Mouse (Mus musculus) liver, postnatal 0 days (tissue): Measurements from ENCODE around the gene Dnah9. TPM values are rescaled to one million over a fixed set of nuclear protein-coding genes. Genes with fewer than 3 reads are reported as not detected.

Experiments
- ATAC-seq: fragments of 200-750 bp; cut with Nextera tagmentation; 2 replicates; pipeline ENCODE4 v1.8.0; 2017; ENCODE audit warnings: mild to moderate bottlenecking, moderate library complexity
- DNase-seq: peaks from one replicate; pipeline ENCODE4 v3.0.0-alpha.2; 2016
- H3K27ac ChIP-seq: fragments of 300-500 bp; sonication (generic); 2 replicates; pipeline ENCODE4 v1.5.1; 2014; ENCODE audit warnings: antibody characterized with exemption, moderate library complexity, mild to moderate bottlenecking, low read depth
- H3K27me3 ChIP-seq: fragments of 300-500 bp; sonication (generic); 2 replicates; pipeline ENCODE4 v1.6.1; 2014; ENCODE audit warnings: low read length, control low read depth, mixed read lengths; ENCODE audit not compliant: insufficient read depth
- H3K36me3 ChIP-seq: fragments of 300-500 bp; sonication (generic); replicated peaks from 2 replicates; pipeline ENCODE4 v1.6.1; 2014; ENCODE audit warnings: mild to moderate bottlenecking, control low read depth, low read length, moderate library complexity, mixed read lengths; ENCODE audit not compliant: insufficient read depth
- H3K4me1 ChIP-seq: fragments of 300-500 bp; sonication (generic); 2 replicates; pipeline ENCODE4 v1.6.1; 2014; ENCODE audit warnings: antibody characterized with exemption, mild to moderate bottlenecking, control low read depth; ENCODE audit not compliant: insufficient read depth
- H3K4me2 ChIP-seq: fragments of 300-500 bp; sonication (generic); 2 replicates; pipeline ENCODE4 v1.6.1; 2014; ENCODE audit warnings: low read depth, mild to moderate bottlenecking, low read length, moderate library complexity, mixed read lengths
- H3K4me3 ChIP-seq: fragments of 300-500 bp; sonication (generic); 2 replicates; pipeline ENCODE4 v1.5.1; 2014; ENCODE audit warnings: low read depth, low read length
- H3K9ac ChIP-seq: fragments of 300-500 bp; sonication (generic); replicated peaks from 2 replicates; pipeline ENCODE4 v1.6.1; 2014; ENCODE audit warnings: mild to moderate bottlenecking, moderate library complexity
- H3K9me3 ChIP-seq: fragments of 300-500 bp; sonication (generic); 2 replicates; pipeline ENCODE4 v1.6.1; 2016; ENCODE audit warnings: mild to moderate bottlenecking, control low read depth, low read length, mixed read lengths
- CTCF ChIP-seq: sonication (generic); IDR thresholded peaks from 2 replicates; pipeline ENCODE4 v1.5.1; 2016; ENCODE audit warnings: antibody characterized with exemption, low read depth
- EP300 ChIP-seq: IDR thresholded peaks from 2 replicates; pipeline ENCODE4 v1.6.1; 2016; ENCODE audit warnings: antibody characterized with exemption, low read depth, mild to moderate bottlenecking
- WGBS: fragments of 180-500 bp; shearing (Covaris S2); extraction: QIAGEN DNeasy Blood & Tissue Kit; methylation state at CpG from one replicate; pipeline ENCODE4 v1.1.7; 2014; ENCODE audit not compliant: insufficient replicate concordance; 5-methylcytosine and 5-hydroxymethylcytosine counted together
- polyA plus RNA-seq: library from polyadenylated mRNA; unstranded; fragments of >200 nt; fragmentation: Nextera tagmentation; extraction: Ambion mirVana; gene quantifications from 2 replicates; pipeline ENCODE4 v1.2.1, GENCODE M21; 2015

The Dnah9 gene
- polyA plus RNA-seq, 1 experiment from 2014 or later = not detected

DNA sequence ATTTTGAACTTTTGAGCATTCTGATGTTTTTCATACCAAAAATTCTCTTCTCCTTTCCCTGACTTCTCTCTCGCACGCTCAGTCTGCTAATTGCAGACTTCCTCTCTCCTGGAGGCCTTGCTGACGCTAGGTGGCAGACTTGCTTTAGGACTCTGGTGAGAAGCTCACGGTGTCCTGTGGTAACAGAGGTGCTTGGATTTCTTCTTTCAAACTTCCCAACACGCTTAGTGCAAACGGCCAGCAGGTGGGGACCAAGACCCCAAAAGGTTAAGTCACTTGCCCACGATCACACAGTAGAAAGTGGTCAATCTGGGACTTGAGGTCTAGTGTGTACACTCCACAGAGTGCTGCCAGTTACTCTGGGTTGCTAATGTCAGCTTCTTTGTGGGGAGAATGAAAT is 347.5 kb downstream of the Dnah9 start:
- Histone ChIP-seq H3K4me1 (no peaks in the 10 kb centered on the region), H3K27me3 (no peaks in the 10 kb centered on the region), H3K4me3 (no peak overlapping the region), H3K36me3 (peaks cover 49% of the 10 kb centered on the region), H3K9me3 (no peaks in the 10 kb centered on the region), H3K9ac (no peak overlapping the region), H3K4me2 (no peak overlapping the region), H3K27ac (no peak overlapping the region)
- ATAC-seq = no peak
- WGBS = 28% methylated on average over 7 of the region's 7 CpGs
- DNase-seq = peak; percentile 63
- TF ChIP-seq EP300 (no peak), CTCF (peak; percentile 79)

- Histone ChIP-seq H3K27me3 (no peaks in the 10 kb centered on the region), H3K4me1 (no peaks in the 10 kb centered on the region), H3K27ac (no peak overlapping the region), H3K9ac (no peak overlapping the region), H3K4me2 (no peak overlapping the region), H3K9me3 (no peaks in the 10 kb centered on the region), H3K36me3 (peaks cover 51% of the 10 kb centered on the region), H3K4me3 (no peak overlapping the region)
- WGBS = 77% methylated on average over 5 of the region's 5 CpGs
- peak; percentile 38; the same call in 1 of the 2 replicates for TF ChIP-seq CTCF
- no peak for TF ChIP-seq EP300
- DNase-seq = no peak
- no peak for ATAC-seq
Observed at GRCm38 (mm10) chr11:65820280-65820679, 348.1 kb downstream of the Dnah9 start.

- Histone ChIP-seq H3K4me2 (no peak overlapping the region), H3K4me3 (no peak overlapping the region), H3K36me3 (peaks cover 55% of the 10 kb centered on the region), H3K9ac (no peak overlapping the region), H3K27ac (no peak overlapping the region), H3K27me3 (no peaks in the 10 kb centered on the region), H3K4me1 (no peaks in the 10 kb centered on the region), H3K9me3 (no peaks in the 10 kb centered on the region)
- 51% methylated on average over 1 of the region's 1 CpGs for WGBS
- DNase-seq = no peak
- ATAC-seq = no peak
- TF ChIP-seq CTCF = no peak
- TF ChIP-seq EP300 = no peak
Observed at GRCm38 (mm10) chr11:65818193-65818592, 350.2 kb downstream of the Dnah9 start.

DNA sequence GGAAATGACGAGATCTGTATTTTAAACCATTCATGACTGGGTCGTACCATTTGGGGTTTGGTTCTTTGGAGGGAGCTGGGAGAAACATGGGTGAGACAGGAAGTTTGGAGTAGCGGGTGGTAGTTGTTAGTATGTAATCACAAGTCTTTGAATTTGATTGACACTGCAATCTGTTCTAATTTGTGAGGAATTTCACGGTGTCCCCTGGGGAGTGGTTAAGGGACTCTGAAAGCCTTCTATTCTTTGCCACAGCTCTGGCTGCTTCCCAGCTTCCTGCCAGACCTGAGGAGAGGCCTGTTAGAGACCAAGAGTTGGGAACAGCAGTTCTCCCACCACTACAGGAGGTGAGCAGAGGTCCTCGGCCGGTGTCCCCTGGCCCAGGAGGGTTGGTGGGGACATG is 352.1 kb downstream of the Dnah9 start:
- Histone ChIP-seq H3K4me1 (no peaks in the 10 kb centered on the region), H3K36me3 (peaks cover 38% of the 10 kb centered on the region), H3K4me2 (no peak overlapping the region), H3K9ac (no peak overlapping the region), H3K27me3 (no peaks in the 10 kb centered on the region), H3K4me3 (no peak overlapping the region), H3K27ac (no peak overlapping the region), H3K9me3 (no peaks in the 10 kb centered on the region)
- 86% methylated on average over 6 of the region's 6 CpGs for WGBS
- no peak for DNase-seq
- ATAC-seq = no peak
- TF ChIP-seq CTCF = no peak
- no peak for TF ChIP-seq EP300

DNA sequence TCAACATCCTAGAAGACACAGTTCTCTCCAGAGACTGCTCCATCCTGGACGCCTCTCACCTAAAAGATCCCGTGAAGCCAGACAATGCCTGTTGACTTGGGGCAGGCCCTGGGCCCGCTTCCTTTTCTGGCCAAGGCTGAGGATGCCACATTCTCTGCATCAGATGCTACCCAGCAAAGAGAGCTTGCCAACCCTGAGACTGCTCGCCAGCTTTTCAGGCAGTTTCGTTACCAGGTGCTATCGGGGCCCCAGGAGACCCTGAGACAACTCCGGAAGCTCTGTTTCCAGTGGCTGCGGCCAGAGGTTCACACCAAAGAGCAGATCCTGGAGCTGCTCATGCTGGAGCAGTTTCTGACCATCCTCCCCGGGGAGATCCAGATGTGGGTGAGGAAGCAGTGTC is 354.0 kb downstream of the Dnah9 start:
- peaks cover 32% of the 10 kb centered on the region for H3K36me3 ChIP-seq
- no peak overlapping the region for H3K9ac ChIP-seq
- no peak overlapping the region for H3K4me2 ChIP-seq
- H3K4me1 ChIP-seq = no peaks in the 10 kb centered on the region
- no peak overlapping the region for H3K27ac ChIP-seq
- no peak for DNase-seq
- no peaks in the 10 kb centered on the region for H3K27me3 ChIP-seq
- 89% methylated on average over 9 of the region's 9 CpGs for WGBS
- no peak for TF ChIP-seq EP300
- TF ChIP-seq CTCF = no peak
- H3K9me3 ChIP-seq = no peaks in the 10 kb centered on the region
- no peak for ATAC-seq
- no peak overlapping the region for H3K4me3 ChIP-seq

DNA sequence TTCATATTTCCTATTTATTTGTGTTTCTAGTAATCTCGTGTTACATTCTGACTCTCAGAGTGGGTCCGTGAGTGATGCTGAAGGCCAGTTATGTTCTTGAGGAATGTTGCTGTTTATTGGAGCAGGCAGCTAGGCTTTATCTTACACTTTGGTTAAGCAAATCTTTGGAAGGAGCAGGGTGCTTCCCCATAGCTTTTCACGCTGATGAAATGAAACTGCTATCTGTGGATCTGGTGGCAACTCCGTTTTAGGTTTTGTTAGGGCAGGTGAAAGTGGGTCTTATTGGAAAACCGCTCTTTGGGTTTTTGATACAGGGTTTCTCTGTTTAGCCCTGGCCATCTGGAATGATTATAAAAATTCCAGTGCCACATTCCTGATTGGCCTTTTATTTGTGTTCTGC is 356.3 kb downstream of the Dnah9 start:
- H3K9me3 ChIP-seq = no peaks in the 10 kb centered on the region
- TF ChIP-seq EP300 (no peak), CTCF (no peak)
- H3K4me1 ChIP-seq = peaks cover 13% of the 10 kb centered on the region
- no peak for ATAC-seq
- no peak overlapping the region for H3K4me2 ChIP-seq
- DNase-seq = no peak
- WGBS = 64% methylated on average over 5 of the region's 5 CpGs
- peaks cover 28% of the 10 kb centered on the region for H3K36me3 ChIP-seq
- no peaks in the 10 kb centered on the region for H3K27me3 ChIP-seq
- H3K27ac ChIP-seq = no peak overlapping the region
- H3K4me3 ChIP-seq = no peak overlapping the region
- no peak overlapping the region for H3K9ac ChIP-seq

- TF ChIP-seq CTCF = no peak
- TF ChIP-seq EP300 = no peak
- Histone ChIP-seq H3K27me3 (no peaks in the 10 kb centered on the region), H3K4me2 (peak overlapping the region; percentile 87), H3K27ac (peak overlapping the region; percentile 97), H3K36me3 (no peaks in the 10 kb centered on the region), H3K4me1 (peaks cover 19% of the 10 kb centered on the region), H3K9me3 (no peaks in the 10 kb centered on the region), H3K4me3 (peak overlapping the region; percentile 83), H3K9ac (peak overlapping the region; percentile 87)
- DNase-seq (no peak), ATAC-seq (no peak)
- 36% methylated on average over 7 of the region's 7 CpGs for WGBS
Observed at GRCm38 (mm10) chr11:65807601-65808000, 360.8 kb downstream of the Dnah9 start.
